Mouse (Mus musculus) 3T3-L1 (cell line): ENCODE results near the gene Camk2d.

Experiments
- DNase-seq: peaks from one replicate; pipeline ENCODE4 v3.0.0-alpha.2; 2015; ENCODE audit warnings: low read depth, low spot score

Gene Camk2d

GRCm38 (mm10) chr3:126810372-126811090 lies 214.4 kb downstream of the Camk2d start:
- no peak for DNase-seq

- peak; percentile 77 for DNase-seq
Observed at GRCm38 (mm10) chr3:126811646-126812045, 215.5 kb downstream of the Camk2d start.

- DNase-seq = no peak
Observed at GRCm38 (mm10) chr3:126822374-126822773, 226.3 kb downstream of the Camk2d start.

- no peak for DNase-seq
Observed at GRCm38 (mm10) chr3:126824930-126825329, 228.8 kb downstream of the Camk2d start.

- no peak for DNase-seq
Observed at GRCm38 (mm10) chr3:126826172-126826571, 230.1 kb downstream of the Camk2d start.

GRCm38 (mm10) chr3:126827900-126828299 lies 231.8 kb downstream of the Camk2d start:
- DNase-seq = peak; percentile 92

GRCm38 (mm10) chr3:126829817-126830216 lies 233.7 kb downstream of the Camk2d start:
- peak; percentile 60 for DNase-seq

GRCm38 (mm10) chr3:126831418-126832138 lies 235.5 kb downstream of the Camk2d start:
- peak; percentile 100 for DNase-seq

- no peak for DNase-seq
Observed at GRCm38 (mm10) chr3:126834641-126835167, 238.6 kb downstream of the Camk2d start.

- DNase-seq = no peak
Observed at GRCm38 (mm10) chr3:126842780-126843179, 246.7 kb downstream of the Camk2d start.

GRCm38 (mm10) chr3:126844809-126845208 lies 248.7 kb downstream of the Camk2d start:
- no peak for DNase-seq

GRCm38 (mm10) chr3:126848081-126848480 lies 252.0 kb downstream of the Camk2d start:
- DNase-seq = peak; percentile 72

GRCm38 (mm10) chr3:126860442-126860841 lies 264.3 kb downstream of the Camk2d start:
- no peak for DNase-seq

- DNase-seq = no peak
Observed at GRCm38 (mm10) chr3:126869561-126869960, 273.5 kb downstream of the Camk2d start.

- DNase-seq = no peak
Observed at GRCm38 (mm10) chr3:126870688-126871087, 274.6 kb downstream of the Camk2d start.

- DNase-seq = no peak
Observed at GRCm38 (mm10) chr3:126878233-126878632, 282.1 kb downstream of the Camk2d start.

GRCm38 (mm10) chr3:126886090-126886489 lies 290.0 kb downstream of the Camk2d start:
- DNase-seq = no peak

- DNase-seq = no peak
Observed at GRCm38 (mm10) chr3:126886644-126887043, 290.5 kb downstream of the Camk2d start.
